Mouse (Mus musculus) CH12.LX (cell line): Measurements from ENCODE around the gene Jph2.

ENCODE experiments used
- CHD2 ChIP-seq: IDR thresholded peaks from 2 replicates; pipeline ENCODE4 v1.6.1; 2011; ENCODE audit warnings: low read length, improper control_type of control experiment
- CTCF ChIP-seq, 2 experiments: IDR thresholded peaks in 1 of 2; conservative IDR thresholded peaks in 1 of 2; 2 replicates each; pipeline ENCODE4 v1.5.1; 2011 to 2012; ENCODE audit warnings: low read depth in 2 of 2, low read length in 2 of 2, improper control_type of control experiment in 1 of 2, inconsistent platforms in 1 of 2, mild to moderate bottlenecking in 1 of 2, moderate library complexity in 1 of 2
- KAT2A ChIP-seq: IDR thresholded peaks from 2 replicates; pipeline ENCODE4 v1.6.1; 2012; ENCODE audit warnings: low read length, improper control_type of control experiment, inconsistent platforms; ENCODE audit not compliant: insufficient replicate concordance
- NELFE ChIP-seq: IDR thresholded peaks from 2 replicates; pipeline ENCODE4 v1.6.1; 2011; ENCODE audit warnings: low read depth, low read length, improper control_type of control experiment
- POLR2A ChIP-seq: IDR thresholded peaks from 2 replicates; pipeline ENCODE4 v1.6.1; 2011; ENCODE audit warnings: low read depth, mild to moderate bottlenecking, improper control_type of control experiment, low read length
- RCOR1 ChIP-seq: conservative IDR thresholded peaks from 2 replicates; pipeline ENCODE4 v1.6.1; 2012; ENCODE audit warnings: low read depth, mild to moderate bottlenecking, inconsistent platforms, low read length, improper control_type of control experiment
- USF1 ChIP-seq: IDR thresholded peaks from 2 replicates; pipeline ENCODE4 v1.6.1; 2014; ENCODE audit warnings: low read depth, mild to moderate bottlenecking, inconsistent platforms, low read length, improper control_type of control experiment
- ZC3H11A ChIP-seq: IDR thresholded peaks from 2 replicates; pipeline ENCODE4 v1.6.1; 2012; ENCODE audit warnings: low read depth, mild to moderate bottlenecking, inconsistent platforms, low read length, improper control_type of control experiment
- ZMIZ1 ChIP-seq: IDR thresholded peaks from 2 replicates; pipeline ENCODE4 v1.6.1; 2012; ENCODE audit warnings: low read depth, mild to moderate bottlenecking, inconsistent platforms, low read length, improper control_type of control experiment
- ZNF384 ChIP-seq: IDR thresholded peaks from 2 replicates; pipeline ENCODE4 v1.6.1; 2012; ENCODE audit warnings: low read depth, low read length, improper control_type of control experiment, inconsistent platforms

DNA sequence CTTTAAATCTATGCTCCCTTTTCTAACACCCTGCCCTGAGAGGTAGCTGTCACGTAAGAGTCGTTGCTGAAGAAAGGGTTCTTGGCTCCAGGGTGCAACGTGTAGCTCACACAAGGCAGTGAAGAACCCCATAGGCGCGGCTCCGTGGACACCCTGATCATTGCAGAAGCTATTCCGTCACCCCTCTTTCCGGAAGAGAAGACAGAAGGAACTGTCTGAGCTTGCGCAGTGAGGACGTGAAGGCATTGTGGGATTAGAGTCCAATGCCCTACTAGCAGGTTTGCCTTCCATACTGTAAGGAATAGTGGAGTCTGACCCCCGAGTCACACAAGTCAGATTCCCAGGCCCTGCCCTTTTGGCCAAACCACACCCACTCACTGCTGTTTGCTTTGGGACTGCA lies 51.3 kb downstream of the Jph2 start:
- TF ChIP-seq NELFE (no peak), CHD2 (no peak), CTCF (conservative IDR thresholded peaks at IDR 0.05 in 1 of 2, IDR thresholded peaks at IDR 0.05 in 1 of 2; ENCODE audit: low read depth in 2 of 2, low read length in 2 of 2) (no peak), ZNF384 (no peak), USF1 (no peak), RCOR1 (no peak), ZMIZ1 (no peak), ZC3H11A (no peak), POLR2A (no peak), KAT2A (no peak)
